Mouse (Mus musculus): Measurements from ENCODE around the gene Cfap206. TPM values are rescaled to one million over a fixed set of nuclear protein-coding genes. Genes with fewer than 3 reads are reported as not detected.

The Cfap206 gene
- polyA plus RNA-seq, 1 experiment: 463 TPM

DNA sequence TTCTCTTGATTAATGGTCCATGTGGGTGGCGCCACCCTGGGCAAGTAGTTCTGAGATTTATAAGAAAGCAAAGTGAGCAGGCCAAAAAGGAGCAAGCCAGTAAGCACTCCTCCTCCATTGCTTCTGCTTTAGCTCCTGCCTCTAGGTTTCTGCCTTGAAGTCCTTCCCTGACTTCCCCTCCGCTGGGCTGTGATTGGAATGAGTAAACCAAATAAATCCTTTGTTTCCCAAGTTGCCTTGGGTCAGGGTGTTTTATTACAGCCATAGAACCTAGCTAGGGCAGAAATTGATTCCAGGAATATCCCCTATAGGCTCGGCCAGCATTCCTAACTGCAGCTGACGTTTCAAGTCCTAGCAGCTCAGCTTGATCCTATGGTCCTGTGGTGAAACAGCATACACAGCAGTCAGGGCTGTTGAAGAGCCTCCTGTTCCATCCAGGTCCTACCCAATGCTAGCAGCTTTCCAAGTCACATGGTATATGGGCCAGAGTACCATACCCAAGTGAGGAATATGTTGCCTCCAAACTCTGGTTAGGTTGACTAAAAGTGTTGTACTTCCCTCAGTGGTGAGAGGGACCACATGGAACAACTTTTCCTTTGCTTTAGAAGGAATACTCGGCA, 90.2 kb downstream of the Cfap206 start:
- Histone ChIP-seq H3K4me3 (ENCODE audit: control insufficient read depth, low read depth, low read length) (no peak overlapping the region), H3K27ac (ENCODE audit: control insufficient read depth, insufficient read depth, low read depth, low read length) (no peak overlapping the region)
- TF ChIP-seq POLR2A (IDR thresholded peaks at IDR 0.05; ENCODE audit: control insufficient read depth, low read depth, low read length): no peak
- no peak for TF ChIP-seq CTCF (IDR thresholded peaks at IDR 0.05; ENCODE audit: control insufficient read depth, insufficient read depth, insufficient replicate concordance, low read depth, low read length)

More for the DNA sequence above, 90.2 kb downstream of the Cfap206 start:
- no peaks in the 10 kb centered on the region for H3K27me3 ChIP-seq (ENCODE audit: control insufficient read depth, insufficient read depth, low read length)
- no peaks in the 10 kb centered on the region; the same call in 1 of the 2 replicates for H3K36me3 ChIP-seq (ENCODE audit: control insufficient read depth, insufficient read depth, low read length)
- no peaks in the 10 kb centered on the region for H3K4me1 ChIP-seq (ENCODE audit: control insufficient read depth, insufficient read depth, low read length)

Other genes with a start within 250 kb of the Cfap206 start
- 108 and 109 TPM in 2 replicates for gene Akirin2, start 179.3 kb downstream of the Cfap206 start, polyA plus RNA-seq (2012; rRNA removed)
- gene Orc3, start 115.3 kb downstream of the Cfap206 start, polyA plus RNA-seq (2012; rRNA removed): 11.9 and 14.1 TPM in 2 replicates
- 10.6 and 13.7 TPM in 2 replicates for gene Rars2, start 115.2 kb downstream of the Cfap206 start, polyA plus RNA-seq (2012; rRNA removed)
- 3.1 and 4.5 TPM in 2 replicates for gene Slc35a1, start 42.8 kb downstream of the Cfap206 start, polyA plus RNA-seq (2012; rRNA removed)
- gene Gm136, start 26.1 kb upstream of the Cfap206 start, polyA plus RNA-seq (2012; rRNA removed): 14.8 and 18.3 TPM in 2 replicates
- 45.9 and 51.0 TPM in 2 replicates for gene Smim8, start 48.2 kb upstream of the Cfap206 start, polyA plus RNA-seq (2012; rRNA removed)
- gene Zfp292, start 152.8 kb upstream of the Cfap206 start, polyA plus RNA-seq (2012; rRNA removed): 1.1 and 1.3 TPM in 2 replicates
- gene Cga, start 163.6 kb upstream of the Cfap206 start, polyA plus RNA-seq (2012; rRNA removed): not detected in 2 replicates